Mouse (Mus musculus) MEL (cell line): Measurements from ENCODE around the gene Aarsd1. TPM values are rescaled to one million over a fixed set of nuclear protein-coding genes. Genes with fewer than 3 reads are reported as not detected.

Experiments used
- polyA plus RNA-seq, 2 experiments: library from polyadenylated mRNA; stranded (reverse) in 1 of 2; unstranded in 1 of 2; fragments of >175 nt in 1 of 2; fragments of >200 nt in 1 of 2; gene quantifications; 2 replicates each; pipeline versions ENCODE4 v1.2.1 to v1.2.4; 2012; ENCODE audit warnings: low replicate concordance in 2 of 2, low read depth in 1 of 2; ENCODE audit not compliant: insufficient read length in 2 of 2, insufficient read depth in 1 of 2, missing spikeins in 1 of 2
- total RNA-seq: library from RNA; depleted of rRNA; stranded (reverse); fragments of 300-350 nt; gene quantifications from 2 replicates; pipeline ENCODE4 v1.2.3, GENCODE M21; 2012; rRNA removed

Aarsd1 gene
- total and polyA plus RNA-seq, 3 experiments, result 80.5 to 371 (median 133) TPM

Other genes starting within 250 kb of the Aarsd1 start
- gene Cntnap1, start 247.1 kb downstream of the Aarsd1 start, total RNA-seq, result not detected in 2 replicates
- under 1 TPM in 1 of 2 experiments, not detected in 1; 0.01 TPM for gene Cntnap1, start 247.1 kb downstream of the Aarsd1 start, polyA plus RNA-seq
- gene Plekhh3, start 246.3 kb downstream of the Aarsd1 start, total RNA-seq, result 0.81 and 1.4 TPM in 2 replicates
- 1 to 10 TPM in 1 of 2 experiments, not detected in 1; 1.5 TPM for gene Plekhh3, start 246.3 kb downstream of the Aarsd1 start, polyA plus RNA-seq
- gene Ccr10, start 242.2 kb downstream of the Aarsd1 start, total RNA-seq, result not detected in 2 replicates
- gene Ccr10, start 242.2 kb downstream of the Aarsd1 start, polyA plus RNA-seq, result not detected
- gene Ezh1, start 191.2 kb downstream of the Aarsd1 start, total RNA-seq, result 5.0 and 6.3 TPM in 2 replicates
- gene Ezh1, start 191.2 kb downstream of the Aarsd1 start, polyA plus RNA-seq, result 1 to 10 TPM in 1 of 2 experiments, not detected in 1; 8.4 TPM
- gene Ramp2, start 171.6 kb downstream of the Aarsd1 start, total RNA-seq, result 0.12 TPM in 1 of 2 replicates, not detected in the other
- gene Ramp2, start 171.6 kb downstream of the Aarsd1 start, polyA plus RNA-seq, result not detected
- gene Vps25, start 163.9 kb downstream of the Aarsd1 start, total RNA-seq, result 68.4 and 75.5 TPM in 2 replicates
- 100 to 1,000 TPM in 1 of 2 experiments, not detected in 1; 107 TPM for gene Vps25, start 163.9 kb downstream of the Aarsd1 start, polyA plus RNA-seq
- gene Wnk4, start 157.0 kb downstream of the Aarsd1 start, total RNA-seq, result 0.72 and 0.92 TPM in 2 replicates
- gene Wnk4, start 157.0 kb downstream of the Aarsd1 start, polyA plus RNA-seq, result 1 to 10 TPM in 1 of 2 experiments, not detected in 1; 3.4 TPM
- gene Cntd1, start 138.6 kb downstream of the Aarsd1 start, total RNA-seq, result 2.4 TPM in 2 replicates
- under 1 TPM in 1 of 2 experiments, not detected in 1; 0.84 TPM for gene Cntd1, start 138.6 kb downstream of the Aarsd1 start, polyA plus RNA-seq
- gene Coa3, start 138.5 kb downstream of the Aarsd1 start, total RNA-seq, result 294 and 325 TPM in 2 replicates
- 100 to 1,000 TPM in 1 of 2 experiments, not detected in 1; 120 TPM for gene Coa3, start 138.5 kb downstream of the Aarsd1 start, polyA plus RNA-seq
- gene Becn1, start 115.3 kb downstream of the Aarsd1 start, total RNA-seq, result 167 and 181 TPM in 2 replicates
- 100 to 1,000 TPM in 1 of 2 experiments, not detected in 1; 122 TPM for gene Becn1, start 115.3 kb downstream of the Aarsd1 start, polyA plus RNA-seq
- 129 and 139 TPM in 2 replicates for gene Psme3, start 101.4 kb downstream of the Aarsd1 start, total RNA-seq
- 100 to 1,000 TPM; 369 to 446 TPM for gene Psme3, start 101.4 kb downstream of the Aarsd1 start, polyA plus RNA-seq
- gene Aoc2, start 92.6 kb downstream of the Aarsd1 start, total RNA-seq, result 9.1 and 12.1 TPM in 2 replicates
- 10 to 100 TPM in 1 of 2 experiments, not detected in 1; 21.1 TPM for gene Aoc2, start 92.6 kb downstream of the Aarsd1 start, polyA plus RNA-seq
- 0.62 and 0.69 TPM in 2 replicates for gene Aoc3, start 87.0 kb downstream of the Aarsd1 start, total RNA-seq
- gene Aoc3, start 87.0 kb downstream of the Aarsd1 start, polyA plus RNA-seq, result 1 to 10 TPM in 1 of 2 experiments, not detected in 1; 2.2 TPM
- not detected in 2 replicates for gene G6pc, start 50.1 kb downstream of the Aarsd1 start, total RNA-seq
- not detected for gene G6pc, start 50.1 kb downstream of the Aarsd1 start, polyA plus RNA-seq
- gene Gm27029, start 7.2 kb upstream of the Aarsd1 start, total RNA-seq, result 6.8 and 7.4 TPM in 2 replicates
- 1 to 10 TPM in 1 of 2 experiments, not detected in 1; 4.2 TPM for gene Gm27029, start 7.2 kb upstream of the Aarsd1 start, polyA plus RNA-seq
- 8.5 and 9.2 TPM in 2 replicates for gene Rundc1, start 7.5 kb upstream of the Aarsd1 start, total RNA-seq
- gene Rundc1, start 7.5 kb upstream of the Aarsd1 start, polyA plus RNA-seq, result 10 to 100 TPM in 1 of 2 experiments, not detected in 1; 13.1 TPM
- 1.4 and 1.6 TPM in 2 replicates for gene Ptges3l, start 7.7 kb upstream of the Aarsd1 start, total RNA-seq
- 1 to 10 TPM in 1 of 2 experiments, not detected in 1; 2.3 TPM for gene Ptges3l, start 7.7 kb upstream of the Aarsd1 start, polyA plus RNA-seq
- gene Rpl27, start 24.7 kb upstream of the Aarsd1 start, total RNA-seq, result 2,405 and 2,621 TPM in 2 replicates
- 100 to 1,000 TPM in 1 of 2 experiments, not detected in 1; 595 TPM for gene Rpl27, start 24.7 kb upstream of the Aarsd1 start, polyA plus RNA-seq
- 37.5 and 64.4 TPM in 2 replicates for gene Ifi35, start 30.8 kb upstream of the Aarsd1 start, total RNA-seq
- 100 to 1,000 TPM in 1 of 2 experiments, 10 to 100 TPM in 1; 35.5 to 146 TPM for gene Ifi35, start 30.8 kb upstream of the Aarsd1 start, polyA plus RNA-seq
- gene Rnd2, start 47.4 kb upstream of the Aarsd1 start, total RNA-seq, result 4.2 and 6.4 TPM in 2 replicates
- 10 to 100 TPM in 1 of 2 experiments, not detected in 1; 18.6 TPM for gene Rnd2, start 47.4 kb upstream of the Aarsd1 start, polyA plus RNA-seq
- gene Vat1, start 48.6 kb upstream of the Aarsd1 start, total RNA-seq, result 43.9 and 49.5 TPM in 2 replicates
- 100 to 1,000 TPM in 1 of 2 experiments, not detected in 1; 125 TPM for gene Vat1, start 48.6 kb upstream of the Aarsd1 start, polyA plus RNA-seq
- gene Brca1, start 134.3 kb upstream of the Aarsd1 start, total RNA-seq, result 35.3 and 37.1 TPM in 2 replicates
- gene Brca1, start 134.3 kb upstream of the Aarsd1 start, polyA plus RNA-seq, result 1,000 to 10,000 TPM in 1 of 2 experiments, 10 to 100 TPM in 1; 25.7 to 1,155 TPM
- 38.6 and 39.4 TPM in 2 replicates for gene Nbr1, start 134.5 kb upstream of the Aarsd1 start, total RNA-seq
- 10 to 100 TPM in 1 of 2 experiments, not detected in 1; 52.3 TPM for gene Nbr1, start 134.5 kb upstream of the Aarsd1 start, polyA plus RNA-seq
- 0.23 and 0.36 TPM in 2 replicates for gene Tmem106a, start 164.6 kb upstream of the Aarsd1 start, total RNA-seq
- gene Tmem106a, start 164.6 kb upstream of the Aarsd1 start, polyA plus RNA-seq, result under 1 TPM in 1 of 2 experiments, not detected in 1; 0.81 TPM
- gene Gm11634, start 181.6 kb upstream of the Aarsd1 start, total RNA-seq, result not detected in 2 replicates
- gene Gm11634, start 181.6 kb upstream of the Aarsd1 start, polyA plus RNA-seq, result not detected
- gene Rdm1, start 209.6 kb upstream of the Aarsd1 start, total RNA-seq, result 6.5 and 6.7 TPM in 2 replicates
- 1 to 10 TPM in 1 of 2 experiments, not detected in 1; 6.8 TPM for gene Rdm1, start 209.6 kb upstream of the Aarsd1 start, polyA plus RNA-seq
- 0.23 and 0.33 TPM in 2 replicates for gene Arl4d, start 247.9 kb upstream of the Aarsd1 start, total RNA-seq
- under 1 TPM in 1 of 2 experiments, not detected in 1; 0.17 TPM for gene Arl4d, start 247.9 kb upstream of the Aarsd1 start, polyA plus RNA-seq